Mouse (Mus musculus) midbrain, embryonic 13.5 days (tissue): ENCODE data around the gene Usp1. TPM values are rescaled to one million over a fixed set of nuclear protein-coding genes. Genes with fewer than 3 reads are reported as not detected.

Experiments used
- polyA plus RNA-seq: library from polyadenylated mRNA; unstranded; fragments of >200 nt; fragmentation: Nextera tagmentation; extraction: Ambion mirVana; gene quantifications from 2 replicates; pipeline ENCODE4 v1.2.1, GENCODE M21; 2015

Gene Usp1
- polyA plus RNA-seq, 1 experiment from 2014 or later, result 63.7 TPM

Other genes with a start within 250 kb of the Usp1 start
- not detected in 2 replicates for gene L1td1, start 197.1 kb upstream of the Usp1 start, polyA plus RNA-seq
- gene Kank4, start 106.3 kb upstream of the Usp1 start, polyA plus RNA-seq, result 0.19 TPM in 2 replicates
- not detected in 2 replicates for gene I0C0044D17Rik, start 100.0 kb upstream of the Usp1 start, polyA plus RNA-seq
- 2.0 and 3.1 TPM in 2 replicates for gene Angptl3, start 107.1 kb downstream of the Usp1 start, polyA plus RNA-seq
- gene Dock7, start 197.1 kb downstream of the Usp1 start, polyA plus RNA-seq, result 94.5 and 95.6 TPM in 2 replicates